Mouse (Mus musculus) T-cell, adult 2 months (primary cell): ENCODE results near the gene Sult5a1.
A peak's percentile ranks its signal among the peaks of the same experiment; 100 is the strongest.
"Not testable (repeated sequence)": the region's sequence is repeated elsewhere in the genome, so short reads cannot be mapped to it uniquely, and the experiment has no call there.

Source experiments
- DNase-seq: peaks from one replicate; pipeline ENCODE4 v3.0.0; 2022; ENCODE audit warnings: low spot score

Sult5a1 gene

GRCm38 (mm10) chr8:123157888-123158465, at the start of gene Sult5a1:
Sult5a1 (minus strand) TSS chr8:123158315.
- DNase-seq = no peak

- DNase-seq = peak; percentile 53
Measured at GRCm38 (mm10) chr8:123203571-123203970, 45.5 kb upstream of the Sult5a1 start.

- DNase-seq = peak; percentile 57
Measured at GRCm38 (mm10) chr8:123202288-123202687, 44.2 kb upstream of the Sult5a1 start.

GRCm38 (mm10) chr8:123199864-123200263, 41.7 kb upstream of the Sult5a1 start:
- no peak for DNase-seq

GRCm38 (mm10) chr8:123197016-123197415, 38.9 kb upstream of the Sult5a1 start:
- DNase-seq = not testable (repeated sequence)

GRCm38 (mm10) chr8:123193771-123194170, 35.7 kb upstream of the Sult5a1 start:
- no peak for DNase-seq

- DNase-seq = no peak
Measured at GRCm38 (mm10) chr8:123191908-123192307, 33.8 kb upstream of the Sult5a1 start.

- peak; percentile 30 for DNase-seq
Measured at GRCm38 (mm10) chr8:123190678-123191077, 32.6 kb upstream of the Sult5a1 start.

- no peak for DNase-seq
Measured at GRCm38 (mm10) chr8:123188841-123189240, 30.7 kb upstream of the Sult5a1 start.

GRCm38 (mm10) chr8:123188006-123188405, 29.9 kb upstream of the Sult5a1 start:
- no peak for DNase-seq

GRCm38 (mm10) chr8:123185566-123186409, 27.7 kb upstream of the Sult5a1 start, which contains the start of gene Dpep1:
Dpep1 (plus strand) TSS chr8:123186242.
- no peak for DNase-seq

GRCm38 (mm10) chr8:123181391-123181790, 23.3 kb upstream of the Sult5a1 start:
- no peak for DNase-seq

GRCm38 (mm10) chr8:123156070-123156773, 1.9 kb downstream of the Sult5a1 start:
- no peak for DNase-seq

- DNase-seq = no peak
Measured at GRCm38 (mm10) chr8:123155177-123155576, 2.9 kb downstream of the Sult5a1 start.

- DNase-seq = no peak
Measured at GRCm38 (mm10) chr8:123150737-123151171, 7.4 kb downstream of the Sult5a1 start.

GRCm38 (mm10) chr8:123146390-123146789, 11.7 kb downstream of the Sult5a1 start:
- DNase-seq = no peak

GRCm38 (mm10) chr8:123145279-123145678, 12.8 kb downstream of the Sult5a1 start:
- DNase-seq = peak; percentile 28

GRCm38 (mm10) chr8:123141741-123142462, 16.2 kb downstream of the Sult5a1 start:
- DNase-seq = no peak

GRCm38 (mm10) chr8:123138741-123139140, 19.4 kb downstream of the Sult5a1 start:
- no peak for DNase-seq

- DNase-seq = no peak
Measured at GRCm38 (mm10) chr8:123137645-123138077, 20.5 kb downstream of the Sult5a1 start.

- no peak for DNase-seq
Measured at GRCm38 (mm10) chr8:123136287-123136686, 21.8 kb downstream of the Sult5a1 start.

GRCm38 (mm10) chr8:123135806-123136205, 22.3 kb downstream of the Sult5a1 start:
- no peak for DNase-seq
